Mouse (Mus musculus): Measurements from ENCODE around the gene Aldh3a2. TPM values are rescaled to one million over a fixed set of nuclear protein-coding genes. Genes with fewer than 3 reads are reported as not detected.
"Not testable (repeated sequence)": the region's sequence is repeated elsewhere in the genome, so short reads cannot be mapped to it uniquely, and the experiment has no call there.

The Aldh3a2 gene
- polyA plus RNA-seq, 1 experiment = 15.8 TPM

DNA sequence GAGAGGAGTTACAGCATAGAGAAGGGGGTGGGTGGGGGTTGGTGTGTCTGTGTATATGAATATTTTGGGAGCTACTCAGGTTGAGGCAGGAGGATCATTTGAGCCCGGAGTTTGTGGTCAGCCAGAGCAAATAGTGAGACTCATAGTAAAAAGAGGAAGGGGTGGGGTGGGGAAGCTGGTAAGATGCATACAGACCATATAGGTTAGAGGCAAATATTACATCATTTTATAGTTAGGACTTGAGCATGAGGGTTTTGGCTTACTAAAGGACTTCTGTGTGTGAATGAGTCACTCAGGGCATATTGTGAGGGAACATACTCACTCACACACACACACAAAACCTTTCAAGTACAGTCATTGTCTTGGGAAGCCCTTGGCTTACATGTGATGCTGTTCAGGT is 90.9 kb downstream of the Aldh3a2 start:
- no peak overlapping the region for H3ac ChIP-seq (ENCODE audit: control insufficient read depth, insufficient read length, low read depth)
- TF ChIP-seq MYOG (IDR thresholded peaks at IDR 0.05; ENCODE audit: control insufficient read depth, extremely low read depth, insufficient read length) (no peak), MYOD1 (IDR thresholded peaks at IDR 0.05; ENCODE audit: control insufficient read depth, insufficient read length, low read depth) (no peak), FOSL1 (IDR thresholded peaks at IDR 0.05; ENCODE audit: insufficient read depth, low read length, poor library complexity, severe bottlenecking) (no peak), CEBPB (IDR thresholded peaks at IDR 0.05; ENCODE audit: low read depth) (no peak), CTCF (IDR thresholded peaks at IDR 0.05; ENCODE audit: control insufficient read depth, insufficient read depth, insufficient read length) (no peak), USF1 (IDR thresholded peaks at IDR 0.05; ENCODE audit: low read depth) (no peak), MAX (IDR thresholded peaks at IDR 0.05) (no peak)
- no peaks in the 10 kb centered on the region for H3K27me3 ChIP-seq (ENCODE audit: control insufficient read depth, insufficient read depth, insufficient read length)
- peaks cover 4% of the 10 kb centered on the region for H3K36me3 ChIP-seq (ENCODE audit: control insufficient read depth, insufficient read depth)
- H3K79me2 ChIP-seq (ENCODE audit: control insufficient read depth, insufficient read depth) = peaks cover 35% of the 10 kb centered on the region
- no peak overlapping the region for H3K4me3 ChIP-seq (ENCODE audit: insufficient read depth, poor library complexity, severe bottlenecking)
- H3K79me3 ChIP-seq (ENCODE audit: low read depth) = peaks cover 33% of the 10 kb centered on the region

DNA sequence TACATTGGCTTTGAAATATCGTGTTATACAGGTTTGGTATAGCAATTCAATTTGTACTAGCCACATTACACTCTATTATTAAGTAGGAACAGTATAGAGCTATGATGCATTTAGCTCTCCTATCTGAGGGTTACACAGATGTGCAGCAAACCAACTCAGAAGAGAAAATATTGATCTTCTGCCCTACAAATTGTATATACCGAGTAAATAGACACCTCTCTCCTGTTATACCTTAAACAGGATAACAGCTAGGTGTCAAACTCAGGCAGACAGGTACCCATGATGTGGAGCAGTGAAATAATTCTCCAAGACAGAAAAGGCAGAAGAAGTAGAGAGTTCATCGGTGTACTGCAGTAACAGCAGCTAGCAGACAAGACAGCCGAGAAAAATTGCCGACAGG is 91.5 kb downstream of the Aldh3a2 start:
- H3ac ChIP-seq (ENCODE audit: control insufficient read depth, insufficient read length, low read depth) = no peak overlapping the region
- peaks cover 4% of the 10 kb centered on the region for H3K36me3 ChIP-seq (ENCODE audit: control insufficient read depth, insufficient read depth)
- peaks cover 40% of the 10 kb centered on the region for H3K79me2 ChIP-seq (ENCODE audit: control insufficient read depth, insufficient read depth)
- TF ChIP-seq MYOG (IDR thresholded peaks at IDR 0.05; ENCODE audit: control insufficient read depth, extremely low read depth, insufficient read length) (no peak), MAX (IDR thresholded peaks at IDR 0.05) (no peak), CTCF (IDR thresholded peaks at IDR 0.05; ENCODE audit: control insufficient read depth, insufficient read depth, insufficient read length) (no peak), CEBPB (IDR thresholded peaks at IDR 0.05; ENCODE audit: low read depth) (no peak), MYOD1 (IDR thresholded peaks at IDR 0.05; ENCODE audit: control insufficient read depth, insufficient read length, low read depth) (no peak), USF1 (IDR thresholded peaks at IDR 0.05; ENCODE audit: low read depth) (no peak), FOSL1 (IDR thresholded peaks at IDR 0.05; ENCODE audit: insufficient read depth, low read length, poor library complexity, severe bottlenecking) (no peak)
- H3K27me3 ChIP-seq (ENCODE audit: control insufficient read depth, insufficient read depth, insufficient read length) = no peaks in the 10 kb centered on the region
- H3K79me3 ChIP-seq (ENCODE audit: low read depth) = peaks cover 38% of the 10 kb centered on the region
- H3K4me3 ChIP-seq (ENCODE audit: insufficient read depth, poor library complexity, severe bottlenecking) = no peak overlapping the region

DNA sequence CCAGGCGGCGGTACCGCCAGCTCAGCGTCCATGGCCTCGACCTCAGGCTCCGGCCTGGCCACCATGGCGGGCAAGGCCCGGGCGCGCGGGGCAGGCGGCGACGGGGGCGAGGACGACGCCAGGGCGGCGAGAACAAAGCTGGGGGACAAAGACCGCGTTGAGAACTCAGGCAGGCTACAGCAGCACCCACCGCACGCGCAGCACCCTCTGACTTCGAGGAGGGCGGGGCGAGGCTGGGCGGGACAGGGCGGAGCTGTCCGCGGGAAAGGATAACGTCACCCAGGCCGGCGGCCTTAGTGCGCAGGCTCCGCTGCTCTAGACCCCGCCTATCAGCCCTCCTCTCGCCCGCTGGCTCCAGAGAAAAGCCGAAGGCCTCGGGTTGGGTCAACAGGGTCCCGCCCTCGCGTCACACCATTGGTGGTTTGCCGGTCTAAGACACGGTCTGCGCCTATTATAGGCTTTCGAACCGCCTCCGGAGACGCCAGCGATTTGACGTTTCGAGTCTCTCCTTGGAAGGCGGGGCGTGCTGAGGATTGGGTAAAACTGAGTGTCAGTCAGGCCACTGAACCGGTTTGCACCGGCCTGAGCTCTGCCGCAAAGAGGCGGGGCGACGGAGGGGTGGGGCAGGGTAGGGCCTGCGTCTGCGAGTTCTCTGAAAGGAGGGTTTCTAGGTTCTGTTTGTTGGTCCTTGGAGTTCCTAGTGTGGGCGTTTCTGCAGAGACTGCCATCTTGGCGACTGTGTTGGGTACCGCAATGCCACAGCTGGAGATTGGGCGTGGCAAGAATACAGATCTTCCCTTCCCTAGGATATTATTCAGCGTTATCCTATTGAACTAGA is 92.2 kb downstream of the Aldh3a2 start, which contains the start of gene Usp22:
Gene Usp22 (minus strand): TSS at position 235 of the 838 bp plus-strand sequence.
- Histone ChIP-seq H3K79me2 (ENCODE audit: control insufficient read depth, insufficient read depth) (peaks cover 48% of the 10 kb centered on the region), H3ac (ENCODE audit: control insufficient read depth, insufficient read length, low read depth) (peak within 1 kb of the TSS; percentile 84), H3K36me3 (ENCODE audit: control insufficient read depth, insufficient read depth) (peaks cover 4% of the 10 kb centered on the region), H3K27me3 (ENCODE audit: control insufficient read depth, insufficient read depth, insufficient read length) (no peaks in the 10 kb centered on the region), H3K79me3 (ENCODE audit: low read depth) (peaks cover 46% of the 10 kb centered on the region), H3K4me3 (ENCODE audit: insufficient read depth, poor library complexity, severe bottlenecking) (peak within 1 kb of the TSS; percentile 99)
- TF ChIP-seq USF1 (IDR thresholded peaks at IDR 0.05; ENCODE audit: low read depth) = no peak
- TF ChIP-seq MYOG (IDR thresholded peaks at IDR 0.05; ENCODE audit: control insufficient read depth, extremely low read depth, insufficient read length) = no peak
- TF ChIP-seq MAX (IDR thresholded peaks at IDR 0.05) = no peak
- no peak for TF ChIP-seq CEBPB (IDR thresholded peaks at IDR 0.05; ENCODE audit: low read depth)
- TF ChIP-seq MYOD1 (IDR thresholded peaks at IDR 0.05; ENCODE audit: control insufficient read depth, insufficient read length, low read depth) = no peak
- TF ChIP-seq FOSL1 (IDR thresholded peaks at IDR 0.05; ENCODE audit: insufficient read depth, low read length, poor library complexity, severe bottlenecking) = no peak
- TF ChIP-seq CTCF (IDR thresholded peaks at IDR 0.05; ENCODE audit: control insufficient read depth, insufficient read depth, insufficient read length) = no peak

DNA sequence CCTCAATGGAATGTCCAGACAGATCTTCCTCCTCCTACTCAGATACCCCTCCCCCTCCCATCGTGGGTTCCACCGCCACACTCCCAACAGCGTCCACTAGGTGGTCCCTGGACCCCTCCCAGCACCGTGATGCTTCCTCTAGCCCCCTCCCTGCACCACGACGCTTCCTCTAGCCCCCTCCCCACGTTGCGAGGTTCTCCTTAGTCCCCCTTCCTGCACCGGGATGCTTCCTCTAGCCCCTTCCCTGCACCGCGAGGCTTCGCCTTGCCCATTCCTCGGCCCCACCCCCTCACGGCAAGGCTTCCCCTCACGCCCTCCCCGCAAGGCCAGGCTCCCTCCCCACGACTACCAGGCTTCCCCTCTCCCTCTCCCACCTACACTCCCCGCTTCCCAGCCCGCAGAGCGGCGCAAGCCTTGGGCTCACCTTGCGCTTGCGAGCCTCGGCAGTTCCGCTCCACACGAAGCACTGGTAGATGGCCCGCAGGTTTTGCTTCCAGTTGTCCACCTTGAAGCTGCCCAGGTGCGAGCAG is 92.9 kb downstream of the Aldh3a2 start:
- H3K36me3 ChIP-seq (ENCODE audit: control insufficient read depth, insufficient read depth) = peaks cover 4% of the 10 kb centered on the region
- peaks cover 55% of the 10 kb centered on the region for H3K79me2 ChIP-seq (ENCODE audit: control insufficient read depth, insufficient read depth)
- no peaks in the 10 kb centered on the region for H3K27me3 ChIP-seq (ENCODE audit: control insufficient read depth, insufficient read depth, insufficient read length)
- H3K79me3 ChIP-seq (ENCODE audit: low read depth) = peaks cover 52% of the 10 kb centered on the region
- TF ChIP-seq MYOG (IDR thresholded peaks at IDR 0.05; ENCODE audit: control insufficient read depth, extremely low read depth, insufficient read length) (no peak), MAX (IDR thresholded peaks at IDR 0.05) (peak; percentile 16), MYOD1 (IDR thresholded peaks at IDR 0.05; ENCODE audit: control insufficient read depth, insufficient read length, low read depth) (no peak), CEBPB (IDR thresholded peaks at IDR 0.05; ENCODE audit: low read depth) (no peak), USF1 (IDR thresholded peaks at IDR 0.05; ENCODE audit: low read depth) (no peak), FOSL1 (IDR thresholded peaks at IDR 0.05; ENCODE audit: insufficient read depth, low read length, poor library complexity, severe bottlenecking) (no peak), CTCF (IDR thresholded peaks at IDR 0.05; ENCODE audit: control insufficient read depth, insufficient read depth, insufficient read length) (peak; percentile 17)
- peak overlapping the region; percentile 99 for H3K4me3 ChIP-seq (ENCODE audit: insufficient read depth, poor library complexity, severe bottlenecking)
- H3ac ChIP-seq (ENCODE audit: control insufficient read depth, insufficient read length, low read depth) = peak overlapping the region; percentile 84

DNA sequence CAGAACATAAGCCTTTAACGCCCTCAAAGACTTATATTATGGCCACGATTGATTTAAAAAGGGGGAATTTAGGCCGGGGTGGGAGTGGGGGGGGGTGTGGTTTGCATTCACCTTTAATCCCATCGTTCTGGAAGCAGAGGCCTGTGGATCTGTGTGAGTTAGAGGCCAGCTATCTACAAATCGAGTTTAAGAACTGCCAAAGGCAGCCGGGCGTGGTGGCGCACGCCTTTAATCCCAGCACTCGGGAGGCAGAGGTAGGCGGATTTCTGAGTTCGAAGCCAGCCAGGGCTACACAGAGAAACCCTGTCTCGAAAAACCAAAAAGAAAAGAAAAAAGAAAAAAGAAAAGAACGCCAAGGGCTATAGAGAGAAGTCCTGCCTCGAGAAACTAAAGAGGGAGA is 93.8 kb downstream of the Aldh3a2 start:
- H3K4me3 ChIP-seq (ENCODE audit: insufficient read depth, poor library complexity, severe bottlenecking) = peak overlapping the region; percentile 99
- H3K79me3 ChIP-seq (ENCODE audit: low read depth) = peaks cover 60% of the 10 kb centered on the region
- H3K27me3 ChIP-seq (ENCODE audit: control insufficient read depth, insufficient read depth, insufficient read length); H3ac ChIP-seq (ENCODE audit: control insufficient read depth, insufficient read length, low read depth); H3K36me3 ChIP-seq (ENCODE audit: control insufficient read depth, insufficient read depth): not testable (repeated sequence)
- H3K79me2 ChIP-seq (ENCODE audit: control insufficient read depth, insufficient read depth) = peaks cover 63% of the 10 kb centered on the region

Other genes with a start within 250 kb of the Aldh3a2 start
- 0.62 TPM for gene Kcnj12, start 244.9 kb downstream of the Aldh3a2 start, polyA plus RNA-seq (2012; fragmentation: generic; extraction: Trizol)
- not detected for gene Tnfrsf13b, start 140.7 kb downstream of the Aldh3a2 start, polyA plus RNA-seq (2012; fragmentation: generic; extraction: Trizol)
- gene Usp22, start 92.4 kb downstream of the Aldh3a2 start, polyA plus RNA-seq (2012; fragmentation: generic; extraction: Trizol) = 42.6 TPM
- gene Aldh3a1, start 59.9 kb downstream of the Aldh3a2 start, polyA plus RNA-seq (2012; fragmentation: generic; extraction: Trizol) = 19.7 TPM
- gene Slc47a2, start 75.4 kb upstream of the Aldh3a2 start, polyA plus RNA-seq (2012; fragmentation: generic; extraction: Trizol) = not detected
- 0.02 TPM for gene Slc47a1, start 110.9 kb upstream of the Aldh3a2 start, polyA plus RNA-seq (2012; fragmentation: generic; extraction: Trizol)
- gene Rnf112, start 186.7 kb upstream of the Aldh3a2 start, polyA plus RNA-seq (2012; fragmentation: generic; extraction: Trizol) = not detected
- gene Mfap4, start 218.0 kb upstream of the Aldh3a2 start, polyA plus RNA-seq (2012; fragmentation: generic; extraction: Trizol) = not detected
- 21.3 TPM for gene Mapk7, start 226.9 kb upstream of the Aldh3a2 start, polyA plus RNA-seq (2012; fragmentation: generic; extraction: Trizol)
- 45.7 TPM for gene B9d1, start 237.7 kb upstream of the Aldh3a2 start, polyA plus RNA-seq (2012; fragmentation: generic; extraction: Trizol)

Measured in C2C12 (cell line).